Mouse (Mus musculus) lung, adult 2 months (tissue): ENCODE measurements around the gene Dnah3. TPM values are rescaled to one million over a fixed set of nuclear protein-coding genes. Genes with fewer than 3 reads are reported as not detected.

Source experiments
- DNase-seq: peaks from one replicate; pipeline ENCODE4 v3.0.0; 2022
- H3K4me1 ChIP-seq: fragments of 200-500 bp; 2 replicates; pipeline ENCODE4 v1.6.1; 2011; ENCODE audit warnings: low read length; ENCODE audit not compliant: control insufficient read depth, insufficient read depth
- H3K4me3 ChIP-seq: fragments of 200-500 bp; replicated peaks from 2 replicates; pipeline ENCODE3; 2011; ENCODE audit warnings: low read depth, mild to moderate bottlenecking, control low read depth, low read length; ENCODE audit errors: extremely low read depth
- CTCF ChIP-seq: fragments of 200-500 bp; IDR thresholded peaks from 2 replicates; pipeline ENCODE4 v1.5.1; 2011; ENCODE audit warnings: mild to moderate bottlenecking, low read length, control low read depth; ENCODE audit not compliant: insufficient read depth
- POLR2A ChIP-seq: fragments of 200-500 bp; IDR thresholded peaks from 2 replicates; pipeline ENCODE4 v1.6.1; 2011; ENCODE audit warnings: low read depth, mild to moderate bottlenecking, control low read depth, low read length, borderline replicate concordance; ENCODE audit errors: extremely low read depth
- WGBS: fragments of 180-500 bp; shearing (Covaris S2); methylation state at CpG from one replicate; pipeline ENCODE4 v1.1.7; 2018; 5-methylcytosine and 5-hydroxymethylcytosine counted together
- polyA plus RNA-seq: library from polyadenylated mRNA; depleted of rRNA; stranded (reverse); fragments of >200 nt; gene quantifications from 2 replicates; pipeline ENCODE4 v1.2.3, GENCODE M21; 2012

Dnah3 gene
- polyA plus RNA-seq, 1 experiment = 7.6 TPM

DNA sequence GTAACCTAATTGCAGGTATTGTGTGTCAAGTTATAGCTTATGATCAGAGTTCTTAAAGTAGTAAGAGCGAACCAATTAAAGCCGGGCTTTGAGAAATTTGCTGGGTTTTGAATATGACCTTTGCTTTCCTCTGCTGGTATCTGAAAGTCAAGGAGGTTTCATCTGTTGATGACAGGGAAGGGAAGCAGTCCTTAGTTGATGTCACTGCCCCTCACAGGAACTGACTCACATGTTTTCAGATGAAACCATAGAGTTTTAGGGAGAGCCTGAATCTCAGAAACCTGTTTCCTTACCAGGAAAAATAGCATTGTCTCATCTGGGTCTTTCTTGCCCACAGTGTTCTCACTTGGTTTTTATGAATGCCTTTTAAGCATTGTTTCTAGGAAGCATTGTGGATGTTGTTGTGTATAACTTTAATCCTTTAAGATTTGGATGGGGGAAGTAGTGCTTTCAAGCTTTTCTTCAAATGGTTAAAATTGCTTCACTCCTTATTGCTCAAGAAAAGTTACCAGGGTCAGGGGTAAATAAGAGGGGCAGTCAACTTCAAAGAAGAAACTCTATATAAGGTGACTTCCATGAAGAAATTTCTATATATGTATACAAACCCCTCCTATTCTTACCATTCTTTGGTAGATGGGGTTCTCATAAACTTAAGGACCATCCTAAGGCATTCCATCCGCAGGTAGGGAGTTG lies 188.4 kb downstream of the Dnah3 start:
- Histone ChIP-seq H3K4me1 (no peaks in the 10 kb centered on the region), H3K4me3 (no peak overlapping the region)
- TF ChIP-seq CTCF (no peak), POLR2A (no peak)
- 87% methylated on average over 3 of the region's 3 CpGs for WGBS
- no peak for DNase-seq

- Histone ChIP-seq H3K4me1 (peaks cover 5% of the 10 kb centered on the region), H3K4me3 (no peak overlapping the region)
- no peak for DNase-seq
- no peak for TF ChIP-seq CTCF
- no peak for TF ChIP-seq POLR2A
- WGBS = 30% methylated on average over 3 of the region's 3 CpGs
Measured at GRCm38 (mm10) chr7:119899386-119900057, 195.6 kb downstream of the Dnah3 start.

- peaks cover 8% of the 10 kb centered on the region for H3K4me1 ChIP-seq
- H3K4me3 ChIP-seq = no peak overlapping the region
- DNase-seq = no peak
- WGBS = 37% methylated on average over 1 of the region's 1 CpGs
- TF ChIP-seq CTCF (no peak), POLR2A (no peak)
Measured at GRCm38 (mm10) chr7:119898247-119898856, 196.7 kb downstream of the Dnah3 start.

DNA sequence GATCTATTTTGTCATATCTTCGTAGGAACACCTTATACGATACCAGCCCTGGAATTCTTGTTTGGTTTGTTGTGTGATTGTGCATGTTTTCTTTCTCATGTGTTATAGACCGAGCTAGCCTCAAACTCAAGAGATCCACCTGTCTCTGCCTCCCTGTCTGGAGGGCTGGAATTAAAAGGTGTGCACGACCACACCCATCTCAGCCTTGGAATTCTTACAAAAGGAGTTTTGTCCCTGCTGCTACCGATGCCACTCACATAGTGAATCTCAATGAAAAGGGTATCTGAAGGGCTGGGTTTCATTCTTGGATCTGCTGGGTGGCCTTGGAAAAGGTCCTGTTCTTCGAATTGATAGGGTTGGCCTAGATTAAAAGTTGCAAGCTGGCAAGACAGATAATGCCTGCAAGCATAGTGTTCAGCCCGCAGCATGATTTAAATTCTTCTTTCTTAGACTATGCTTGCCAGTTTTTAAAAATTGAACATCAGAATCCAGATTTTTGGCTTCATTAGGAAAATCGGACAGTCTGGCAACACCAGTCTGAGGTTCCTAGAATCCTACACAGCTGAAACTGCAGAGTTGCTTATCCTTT lies 197.5 kb downstream of the Dnah3 start:
- TF ChIP-seq CTCF (no peak), POLR2A (no peak)
- WGBS = 88% methylated on average over 8 of the region's 8 CpGs
- Histone ChIP-seq H3K4me1 (peaks cover 11% of the 10 kb centered on the region), H3K4me3 (no peak overlapping the region)
- DNase-seq = no peak

- Histone ChIP-seq H3K4me3 (peak within 1 kb of the TSS; percentile 85), H3K4me1 (peaks cover 11% of the 10 kb centered on the region)
- 1% methylated on average over 63 of the region's 63 CpGs for WGBS
- TF ChIP-seq POLR2A = peak; percentile 84
- TF ChIP-seq CTCF = no peak
- peak; percentile 96 for DNase-seq
Measured at GRCm38 (mm10) chr7:119895639-119896512, 199.2 kb downstream of the Dnah3 start, which contains the start of the genes Lyrm1 and Dcun1d3. Gene Lyrm1 (plus strand): TSS chr7:119895861. Gene Dcun1d3 (minus strand): TSS chr7:119896298.

DNA sequence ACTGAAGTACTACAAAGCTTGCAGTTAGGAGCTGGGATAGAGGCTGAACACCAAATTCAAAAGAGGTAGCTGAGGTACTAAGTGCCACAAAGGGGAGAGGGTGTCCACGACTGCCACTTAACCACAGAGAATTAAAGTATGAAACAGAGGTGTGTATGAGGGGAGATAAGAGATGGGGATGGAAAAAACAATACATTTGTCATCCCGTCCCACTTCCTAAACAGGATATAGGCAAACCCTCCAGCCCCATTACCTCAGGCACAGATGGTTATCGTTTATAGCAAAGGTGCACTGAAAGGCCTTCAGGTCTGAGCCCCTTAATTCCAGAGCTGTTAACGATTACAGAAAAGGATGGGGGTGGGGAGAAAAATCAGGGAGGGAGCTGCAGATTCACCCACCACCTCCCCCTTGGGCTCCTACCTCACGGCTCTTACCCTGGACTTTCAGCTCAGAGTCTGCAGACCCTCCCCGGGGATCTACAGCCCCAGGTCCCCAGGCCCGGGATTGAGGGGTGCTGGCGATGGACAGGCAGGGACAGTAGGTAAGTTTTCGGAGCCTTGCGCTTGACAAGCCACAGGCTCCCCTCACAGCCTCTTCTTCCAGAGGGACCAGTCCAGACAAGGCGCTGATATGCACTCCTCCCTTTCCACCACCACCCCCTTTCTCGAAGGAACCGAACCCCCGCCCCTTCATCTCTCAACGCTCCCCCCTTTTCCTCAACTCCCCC lies 200.1 kb downstream of the Dnah3 start:
- Histone ChIP-seq H3K4me3 (peak overlapping the region; percentile 85), H3K4me1 (peaks cover 11% of the 10 kb centered on the region)
- 0% methylated on average over 15 of the region's 15 CpGs for WGBS
- no peak for DNase-seq
- TF ChIP-seq POLR2A = no peak
- TF ChIP-seq CTCF = no peak

DNA sequence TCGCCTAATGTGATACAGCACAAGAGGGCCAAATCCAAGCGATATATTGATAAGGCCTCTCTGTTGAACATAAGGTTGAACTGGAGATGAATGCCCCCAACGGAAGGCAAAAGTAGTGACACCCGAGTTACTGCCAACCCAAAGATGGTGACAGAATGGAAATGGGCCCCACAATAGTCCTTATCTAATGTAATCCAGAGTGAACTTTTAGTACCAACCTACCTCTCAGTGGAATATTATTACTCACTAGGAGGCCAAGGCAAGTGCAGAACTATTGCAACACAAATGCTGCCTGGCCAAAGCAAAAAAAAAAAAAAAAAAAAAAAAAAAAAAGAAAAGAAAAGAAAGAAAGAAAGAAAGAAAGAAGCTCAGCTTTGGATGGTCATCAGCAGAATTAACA lies 202.3 kb downstream of the Dnah3 start:
- no peak for DNase-seq
- 79% methylated on average over 4 of the region's 4 CpGs for WGBS
- H3K4me1 ChIP-seq = peaks cover 9% of the 10 kb centered on the region
- TF ChIP-seq POLR2A (no peak), CTCF (no peak)
- no peak overlapping the region for H3K4me3 ChIP-seq

DNA sequence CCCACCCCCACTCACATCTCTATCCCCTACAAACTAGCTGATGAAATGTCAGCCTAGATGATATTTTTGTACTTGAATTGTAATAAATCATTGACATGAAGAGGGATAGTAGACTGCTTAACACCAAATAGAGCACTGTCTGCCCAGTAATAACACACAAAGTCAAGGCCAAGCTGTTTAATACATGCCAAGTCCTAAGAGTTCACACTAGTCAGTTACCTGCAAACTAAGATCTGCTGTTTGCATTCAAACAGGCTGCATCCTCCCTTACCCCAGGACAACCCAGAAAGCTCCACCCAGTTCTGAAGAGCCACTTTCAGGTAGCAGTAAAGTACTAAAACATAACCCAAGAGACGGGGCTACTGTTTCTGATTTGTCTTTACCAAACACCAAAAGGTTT lies 202.9 kb downstream of the Dnah3 start:
- TF ChIP-seq POLR2A = no peak
- no peak for TF ChIP-seq CTCF
- no peak for DNase-seq
- Histone ChIP-seq H3K4me1 (peaks cover 9% of the 10 kb centered on the region), H3K4me3 (no peak overlapping the region)
- 72% methylated on average over 1 of the region's 1 CpGs for WGBS
